Mouse (Mus musculus) gastrocnemius, postnatal 14 days (tissue): ENCODE measurements at regions not wholly inside any gene's neighbourhood (a gene's known extent, or its start where the extent isn't known, plus 50 kb on each side); places are given as distances from the start of the nearest gene placed in this dataset.

Experiments
- DNase-seq: peaks from one replicate; pipeline ENCODE4 v3.0.0; 2021; ENCODE audit warnings: mixed read lengths
- intact Hi-C: fragments of 180-260 bp; cut with DNase I; formaldehyde crosslinking; loops from one replicate; pipeline ENCODE4 v1.15.1; 2025; ENCODE audit warnings: low total_unique reads

DNA sequence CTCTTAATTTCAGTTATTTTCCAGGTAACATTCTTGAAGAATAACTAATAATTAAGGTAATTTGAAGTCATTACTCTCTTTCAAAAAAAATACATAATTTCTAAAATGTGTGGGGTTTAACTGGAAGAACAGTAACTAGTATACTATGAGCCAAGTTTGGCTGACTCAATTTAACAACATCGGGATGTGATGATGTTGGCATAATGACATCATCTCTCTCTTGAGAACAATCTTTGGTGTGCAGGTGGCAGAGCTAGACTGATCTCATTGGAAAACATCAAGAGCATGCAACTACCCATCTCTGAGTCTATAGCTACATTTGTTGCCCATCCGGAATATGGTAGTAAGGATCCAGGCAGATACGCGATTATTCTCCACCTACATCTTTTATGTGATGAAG is 1251.7 kb upstream of the Zeb2 start:
- DNase-seq = no peak
- intact Hi-C loops = no loop called here

DNA sequence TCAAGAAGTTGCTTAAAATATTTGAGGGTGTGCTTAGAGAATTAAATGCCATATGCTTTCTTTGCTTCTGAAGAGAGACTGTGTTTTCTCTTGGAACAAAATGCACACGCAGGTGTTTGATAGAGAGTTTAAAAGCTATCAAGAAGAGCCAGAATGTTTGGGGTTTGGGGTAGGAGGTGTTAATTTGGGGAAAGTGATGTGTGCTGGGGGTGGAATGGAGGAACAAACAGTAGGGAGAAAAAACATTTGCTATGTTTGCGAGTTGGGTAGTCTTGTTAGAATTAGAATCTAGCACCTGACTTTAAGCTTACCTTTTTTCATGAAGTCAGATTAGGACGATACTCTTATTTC is 1248.9 kb upstream of the Zeb2 start:
- no peak for DNase-seq
- intact Hi-C loops = no loop called here

DNA sequence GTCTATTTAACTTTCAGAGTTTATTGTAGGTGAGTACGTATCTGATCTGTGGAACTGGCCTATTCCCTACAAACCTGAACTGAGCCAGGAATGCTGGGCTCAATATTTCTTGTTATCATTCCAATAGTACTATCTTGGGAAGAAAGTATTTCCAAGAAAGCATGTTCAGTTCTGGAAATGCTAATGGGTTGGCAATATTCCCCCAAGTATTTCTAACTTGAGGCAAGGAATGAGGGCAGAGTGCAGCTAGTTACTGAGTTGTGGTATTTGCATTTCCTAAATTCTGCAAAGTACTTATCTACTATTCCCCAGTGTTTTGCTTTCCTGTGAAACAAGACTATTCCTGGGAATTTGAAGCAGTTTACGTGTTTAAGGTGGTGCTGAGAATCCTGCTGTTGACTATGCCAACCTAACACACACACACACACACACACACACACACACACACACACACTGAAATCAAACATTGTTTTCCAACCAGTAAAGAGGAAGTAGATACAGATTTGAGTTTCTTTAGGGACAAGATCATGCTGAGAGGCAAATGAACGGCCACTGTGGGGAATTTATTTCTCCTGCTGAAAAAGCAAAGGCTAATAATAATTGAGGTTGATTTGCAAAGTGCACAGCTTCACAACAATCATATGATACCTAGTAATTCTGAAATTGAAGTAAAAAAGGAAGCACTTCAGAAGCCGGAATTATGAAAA is 1248.4 kb upstream of the Zeb2 start:
- no peak for DNase-seq
- intact Hi-C loops = no loop called here

DNA sequence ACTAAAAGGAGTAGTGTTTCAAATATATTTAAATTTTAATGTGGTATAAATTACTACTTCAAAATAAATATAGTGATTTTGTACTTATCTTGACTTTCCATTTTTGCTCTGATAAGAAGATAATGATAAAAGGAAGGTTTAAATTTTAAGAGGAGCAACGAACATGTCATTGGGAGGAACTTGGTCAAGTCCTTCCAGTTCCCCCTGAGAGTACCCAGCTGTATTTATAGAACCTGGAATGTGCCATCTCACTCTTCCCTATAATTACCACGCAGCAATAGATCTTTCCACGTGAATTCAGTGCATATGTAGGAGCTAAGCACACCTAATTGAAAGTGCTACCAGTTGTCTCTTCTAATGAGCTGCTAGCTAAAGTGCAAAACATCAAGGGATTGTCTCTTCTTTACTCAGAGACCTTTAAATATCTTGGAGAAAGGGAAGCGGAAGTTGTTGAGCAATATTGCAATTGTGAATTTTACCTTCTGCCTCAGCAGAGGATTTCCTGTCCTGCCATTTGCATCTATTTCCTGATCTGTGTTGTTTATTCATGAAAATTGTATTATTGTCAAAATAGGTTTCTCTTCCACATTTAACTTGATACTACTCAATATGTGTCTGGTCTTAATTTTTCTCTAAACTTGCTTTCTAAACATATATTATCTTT is 1243.0 kb upstream of the Zeb2 start:
- DNase-seq = no peak
- intact Hi-C loops = no loop called here

DNA sequence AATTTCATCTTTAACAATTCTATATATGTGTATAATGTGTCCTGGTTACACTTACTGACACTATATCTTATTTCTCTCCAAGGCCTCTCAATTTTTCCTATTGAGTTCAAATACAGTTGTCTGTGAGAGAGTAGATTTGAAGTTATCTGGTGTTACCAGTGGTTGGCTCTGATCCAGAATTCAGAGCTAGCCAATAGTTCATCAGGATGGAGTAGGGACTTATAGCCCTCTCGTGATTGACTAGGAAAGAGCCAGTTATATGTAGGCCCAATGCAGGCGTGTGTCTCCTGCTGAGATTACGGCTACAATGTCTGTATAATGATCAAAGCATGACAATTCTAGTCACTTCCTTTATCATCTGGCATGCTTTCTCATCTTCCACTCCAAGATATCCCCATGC is 1241.0 kb upstream of the Zeb2 start:
- intact Hi-C loops = no loop called here

DNA sequence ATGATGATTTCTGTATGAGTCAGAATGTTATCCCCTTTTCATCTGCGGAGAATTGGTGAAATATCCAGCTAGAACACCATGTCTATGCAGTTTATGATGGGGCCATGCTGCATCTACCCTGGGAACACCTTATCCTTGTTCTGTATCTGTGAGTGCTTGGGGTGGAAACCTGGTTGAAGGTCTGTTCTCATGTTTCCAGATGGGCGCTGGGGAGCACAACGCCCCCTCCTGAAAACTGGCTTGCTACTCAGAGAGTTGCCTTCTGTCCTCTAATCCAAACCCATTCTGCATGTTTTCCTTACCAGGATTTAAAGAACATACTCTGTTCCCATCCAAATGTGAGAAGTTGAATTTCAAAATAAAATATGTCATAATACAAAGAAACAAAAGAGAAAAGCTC is 1239.5 kb upstream of the Zeb2 start:
- intact Hi-C loops = no loop called here
- DNase-seq = no peak

More for the DNA sequence above, 1241.0 kb upstream of the Zeb2 start:
- no peak for DNase-seq

DNA sequence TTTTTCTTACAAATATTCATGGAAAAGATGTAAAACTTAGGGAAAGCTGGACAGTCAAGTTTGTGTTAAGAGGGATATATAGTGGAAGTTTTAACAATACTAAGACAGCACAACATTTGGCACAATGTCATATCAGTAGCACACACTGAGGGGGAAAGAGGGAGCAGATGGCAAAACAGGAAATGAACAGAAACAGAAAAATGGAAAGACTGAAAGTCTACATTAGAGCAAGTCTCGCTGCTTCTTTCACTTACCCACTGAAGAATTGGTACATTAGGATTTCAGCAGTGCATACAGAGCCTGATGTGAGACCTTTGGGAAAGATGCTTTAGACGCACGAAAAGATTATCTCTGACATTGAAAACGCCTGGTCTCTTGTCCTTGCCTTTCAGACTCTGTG is 1223.5 kb upstream of the Zeb2 start:
- intact Hi-C loops = no loop called here
- DNase-seq = no peak

DNA sequence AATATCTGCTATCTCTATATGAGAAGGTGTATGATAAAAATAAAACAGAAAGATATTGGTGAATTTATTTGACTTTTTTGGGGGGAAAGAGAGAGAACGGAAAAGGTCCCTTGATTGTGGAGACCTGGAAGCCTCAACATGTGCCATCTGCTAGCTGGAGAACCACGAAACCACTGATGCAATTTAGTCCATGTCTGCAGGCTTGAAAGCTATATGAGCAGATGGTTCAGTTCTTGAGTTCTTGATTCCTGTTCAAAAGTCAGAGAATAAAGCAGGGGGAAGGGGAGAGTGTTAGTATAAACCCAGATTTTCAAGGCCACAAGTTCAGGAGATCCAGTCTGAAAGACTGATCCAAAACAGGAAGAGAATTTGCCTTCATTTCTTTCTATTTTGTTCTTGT is 1199.5 kb upstream of the Zeb2 start:
- intact Hi-C loops = no loop called here
- no peak for DNase-seq

DNA sequence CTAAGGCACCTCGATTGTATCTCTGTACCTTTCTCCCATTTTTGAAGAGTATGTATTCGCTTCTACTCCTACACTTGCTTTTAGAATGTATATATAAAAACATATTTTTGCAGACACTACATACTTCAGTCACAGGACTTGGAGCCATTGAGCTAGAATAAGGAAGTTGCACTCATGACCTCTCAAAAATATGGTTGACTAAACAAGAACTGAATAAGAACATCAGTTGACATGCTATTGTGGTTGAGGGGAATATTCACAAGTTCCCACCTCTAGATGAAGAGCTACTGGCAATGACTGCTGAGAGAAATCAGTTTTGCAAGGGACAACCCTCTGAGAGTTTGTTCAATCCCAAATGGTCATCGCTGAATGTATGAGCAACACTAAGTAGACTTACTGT is 1198.0 kb upstream of the Zeb2 start:
- intact Hi-C loops = no loop called here
- no peak for DNase-seq

DNA sequence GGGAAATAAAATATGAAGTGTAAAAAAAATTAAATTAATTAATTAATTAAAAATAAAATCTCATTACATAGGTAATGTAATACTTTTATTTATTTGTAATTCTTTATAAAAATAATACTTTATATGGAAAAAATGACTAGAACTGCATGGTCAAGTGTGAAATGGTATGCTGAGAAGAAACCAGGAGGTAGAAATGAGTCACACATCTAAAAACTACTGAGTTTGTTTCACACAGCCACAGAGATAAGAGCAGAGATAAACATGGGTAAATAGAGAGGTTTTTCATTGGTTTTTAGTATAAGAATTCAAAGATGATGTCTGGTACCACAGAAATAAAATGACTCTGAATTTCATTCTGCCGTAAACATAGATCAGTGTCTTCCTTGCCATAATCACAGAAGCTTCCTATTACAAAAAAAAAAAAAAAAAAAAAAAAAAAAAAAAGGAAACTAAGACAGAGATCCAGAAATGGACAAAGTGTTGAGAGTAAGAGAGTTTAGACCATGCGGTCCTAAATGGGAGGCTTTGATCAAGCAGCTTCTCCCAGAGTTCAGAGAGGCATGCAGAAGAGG is 1190.5 kb upstream of the Zeb2 start:
- no peak for DNase-seq
- intact Hi-C loops = no loop called here

DNA sequence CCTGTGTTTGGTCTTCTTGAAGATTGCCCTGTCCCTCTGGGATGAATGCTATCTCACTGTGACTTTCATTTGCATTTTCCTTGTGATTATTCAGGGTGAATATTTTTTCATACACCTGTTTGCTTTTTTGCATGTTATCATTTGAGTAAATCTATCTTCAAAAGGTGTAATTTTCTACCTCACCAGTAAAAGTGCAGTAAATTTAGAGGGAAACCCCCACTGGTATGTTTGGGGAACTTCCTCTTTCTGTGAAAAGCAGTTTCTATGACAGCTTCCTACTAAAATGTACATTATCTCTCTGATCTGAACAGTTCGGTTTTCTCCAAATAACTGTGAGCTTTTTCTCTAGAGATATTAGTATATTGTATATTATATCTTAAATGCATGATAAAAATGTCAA is 1185.4 kb upstream of the Zeb2 start:
- DNase-seq = no peak
- intact Hi-C loops = no loop called here

DNA sequence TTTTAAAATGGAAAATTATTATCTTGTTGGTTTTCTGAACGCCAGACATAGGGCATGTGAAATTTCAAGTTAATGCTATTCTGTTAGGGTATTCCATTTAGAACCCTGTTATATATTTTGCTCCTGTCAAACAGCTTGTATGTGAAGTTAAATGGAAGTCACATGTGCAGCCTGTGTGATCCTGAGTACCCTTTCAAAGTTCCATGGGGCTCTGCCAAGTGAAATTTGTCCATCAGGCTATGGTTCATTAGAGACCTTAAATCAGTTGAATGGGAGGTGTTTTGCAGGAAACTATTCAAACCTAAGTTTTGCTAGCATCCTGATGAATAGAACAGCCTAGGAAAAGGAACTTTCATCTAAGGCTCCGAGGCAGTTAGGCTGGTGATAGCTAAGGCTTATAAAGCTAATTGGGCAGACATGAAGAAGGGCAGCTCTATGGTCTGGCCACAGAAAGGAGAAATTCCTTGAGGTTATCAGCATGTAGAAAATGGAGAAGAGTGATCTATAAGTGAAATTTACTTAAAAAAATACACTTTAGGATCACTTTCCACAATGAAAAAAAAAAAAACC is 1180.2 kb upstream of the Zeb2 start:
- DNase-seq = no peak

DNA sequence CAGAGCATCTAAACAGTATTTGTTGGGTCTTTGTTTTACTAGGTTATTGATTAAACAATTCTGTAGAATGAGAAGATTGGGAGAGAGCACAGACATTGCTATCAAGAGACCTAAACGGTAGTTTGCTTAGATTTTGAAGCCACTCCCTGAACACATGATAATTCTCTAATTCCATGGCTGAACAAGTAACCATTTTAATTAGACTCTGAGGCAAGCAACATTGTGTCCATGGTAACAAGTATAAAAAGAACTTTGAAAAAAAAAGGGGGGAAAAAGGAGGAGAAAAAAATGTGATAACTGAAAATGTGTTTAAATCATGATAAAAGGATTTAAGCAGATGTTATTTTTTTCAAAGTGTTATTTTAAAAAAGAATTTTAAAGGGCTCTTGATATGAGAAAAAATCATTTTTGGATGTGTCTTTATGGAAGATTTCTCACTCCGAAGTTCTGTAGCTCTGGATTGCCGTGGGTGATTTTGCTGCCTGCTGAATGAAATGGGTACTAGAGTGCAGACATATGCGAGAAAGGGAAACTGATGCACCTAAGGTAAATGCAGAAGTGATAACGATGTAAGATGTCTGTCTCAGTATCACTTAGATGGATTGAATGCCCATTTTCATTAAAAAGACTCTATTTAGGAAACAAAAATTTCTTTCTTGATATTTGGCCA is 1166.9 kb upstream of the Zeb2 start:
- DNase-seq = no peak
- intact Hi-C loops = no loop called here

More for the DNA sequence above, 1180.2 kb upstream of the Zeb2 start:
- intact Hi-C loops = no loop called here

DNA sequence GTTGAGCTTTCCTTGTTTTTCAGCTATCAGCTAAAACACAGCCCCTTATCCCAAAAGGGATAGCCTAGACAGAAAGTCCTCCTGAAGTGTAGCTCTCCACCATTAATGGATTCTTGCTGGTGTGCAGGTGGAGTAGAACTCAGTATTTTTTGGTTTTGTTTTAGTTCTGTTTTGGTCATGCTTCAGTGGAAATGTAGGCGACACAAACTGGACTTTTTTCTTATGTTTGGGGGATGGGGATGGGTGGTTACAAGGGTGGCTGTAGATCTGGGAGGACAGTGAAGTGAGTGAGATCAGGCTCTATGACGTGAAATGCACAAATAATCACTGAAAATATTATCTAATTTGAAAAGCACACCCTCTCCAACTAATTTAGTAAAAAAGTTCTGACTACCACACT is 1163.6 kb upstream of the Zeb2 start:
- intact Hi-C loops = no loop called here
- no peak for DNase-seq

DNA sequence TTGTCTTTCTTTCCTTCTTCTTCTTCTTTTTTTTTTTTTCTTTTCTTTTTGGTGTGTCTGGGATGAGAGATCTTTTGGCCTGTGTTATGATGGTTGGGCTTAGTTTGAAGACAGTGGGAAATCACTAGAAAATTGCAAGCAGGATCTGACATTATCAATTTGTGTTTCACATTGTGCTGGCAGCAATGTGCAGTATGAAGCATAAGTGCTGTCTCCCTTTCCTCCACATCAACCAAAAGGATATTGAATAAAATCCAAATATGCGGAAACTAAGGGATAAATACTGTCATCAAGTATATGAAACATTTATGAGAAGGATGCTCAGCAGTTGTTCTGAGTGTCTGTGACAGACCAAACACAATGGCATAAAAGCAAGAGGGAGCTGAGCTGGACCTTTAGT is 1144.4 kb upstream of the Zeb2 start:
- DNase-seq = no peak
- intact Hi-C loops = no loop called here

DNA sequence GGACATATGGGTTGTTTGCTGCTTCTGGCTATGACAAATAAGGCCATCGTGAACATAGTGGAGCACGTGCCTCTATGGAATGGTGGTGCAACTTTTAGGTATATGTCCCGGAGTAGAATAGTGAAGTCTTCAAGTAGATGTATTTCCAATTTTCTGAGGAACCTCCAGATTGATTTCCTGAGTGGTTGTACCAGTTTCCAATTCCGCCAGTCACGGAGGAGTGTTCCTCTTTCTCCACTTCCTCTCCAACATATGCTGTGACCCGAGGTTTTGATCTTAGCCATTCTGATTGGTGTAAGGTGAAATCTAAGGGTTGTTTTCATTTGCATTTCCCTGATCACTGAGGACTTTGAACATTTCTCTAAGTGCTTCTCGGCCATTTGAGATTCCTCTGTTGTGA is 1134.4 kb upstream of the Zeb2 start:
- no peak for DNase-seq
- intact Hi-C loops = no loop called here

DNA sequence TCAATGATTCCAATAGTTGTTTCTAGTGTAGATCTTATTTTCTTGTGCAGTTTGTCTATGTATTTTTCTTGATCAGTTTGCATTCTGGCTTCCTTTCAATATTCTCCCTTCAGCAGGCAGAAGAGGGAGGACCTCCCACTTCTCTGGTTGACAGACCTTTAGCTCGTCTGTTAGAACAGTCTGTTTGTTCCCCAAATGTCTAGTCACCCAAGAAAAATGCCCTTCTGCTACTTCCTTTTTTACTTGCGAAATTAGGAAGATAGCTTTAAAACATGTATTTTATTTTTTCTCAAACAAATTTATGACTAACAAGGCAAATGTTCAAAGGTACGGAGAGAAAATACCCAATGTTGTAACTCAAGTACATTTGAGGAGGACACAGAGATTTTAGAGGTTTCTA is 1128.5 kb upstream of the Zeb2 start:
- intact Hi-C loops = no loop called here
- DNase-seq = no peak

DNA sequence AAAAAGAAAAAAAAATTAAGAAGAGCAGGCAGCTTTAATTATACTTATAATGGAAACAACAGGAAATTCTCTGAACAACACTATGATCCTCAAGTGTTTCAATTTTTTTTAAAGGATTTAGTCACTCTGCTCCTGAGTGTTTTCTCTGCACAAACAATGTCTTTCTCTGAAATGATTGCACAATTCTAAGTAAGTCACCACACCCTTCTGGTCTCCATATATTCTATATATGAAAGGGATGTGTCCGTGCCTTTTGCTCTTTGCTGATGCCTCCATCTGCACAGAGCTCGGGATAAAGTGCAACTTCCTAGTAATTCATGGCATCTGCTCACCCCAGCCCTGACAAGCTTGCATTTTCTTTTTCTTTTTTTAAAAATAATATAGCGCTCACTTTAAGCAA is 1127.5 kb upstream of the Zeb2 start:
- intact Hi-C loops = no loop called here
- DNase-seq = no peak

DNA sequence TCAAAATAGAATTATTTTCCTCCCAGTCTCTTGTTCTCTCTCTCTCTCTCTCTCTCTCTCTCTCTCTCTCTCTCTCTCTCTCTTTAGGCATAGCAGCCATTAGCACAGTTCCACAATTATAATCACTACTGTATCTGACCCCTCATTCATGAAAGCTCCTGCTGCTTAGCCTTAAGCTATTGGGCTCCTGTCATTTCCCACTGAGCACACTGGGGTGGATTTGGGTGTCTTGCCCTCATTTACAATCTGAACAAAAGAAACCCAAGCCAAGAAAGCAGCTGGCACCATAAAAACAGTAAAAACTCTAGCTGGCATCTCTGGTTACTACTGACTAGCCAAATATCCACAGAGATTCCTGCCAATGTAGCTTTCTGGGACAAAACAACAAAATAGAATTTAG is 1125.6 kb upstream of the Zeb2 start:
- no peak for DNase-seq
- intact Hi-C loops = no loop called here

DNA sequence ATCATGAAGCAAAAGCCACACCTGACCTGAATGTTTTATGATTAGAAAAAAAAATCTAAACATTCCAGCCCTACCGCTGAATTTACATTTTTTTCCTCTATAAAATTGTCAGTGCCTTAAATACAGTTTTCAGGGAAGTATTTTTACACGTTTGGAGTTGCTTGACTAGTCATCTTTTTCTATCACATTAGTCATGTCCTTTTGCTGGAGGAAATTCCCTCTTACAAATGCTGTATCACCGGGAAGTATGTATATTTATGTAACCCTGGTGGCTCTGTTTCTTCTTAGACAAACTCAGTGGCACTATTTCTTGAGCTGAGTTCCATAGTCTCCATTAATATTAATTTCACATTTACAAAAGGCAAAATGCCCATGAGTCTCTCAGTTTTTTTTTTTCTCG is 1122.7 kb upstream of the Zeb2 start:
- DNase-seq = no peak
- intact Hi-C loops = no loop called here
